10 mouse cellular contexts compared by ENCODE assay signal in genomic region chr2:148874224-148874616, GRCm38 (mm10). TPM values are rescaled to one million over a fixed set of nuclear protein-coding genes. Genes with fewer than 3 reads are reported as not detected.
DNase-seq lines count a peak whose midpoint lies in the region; ATAC-seq and TF ChIP-seq lines count a peak whose summit lies in the region.
"Had no signal": no experiment of that assay in that cellular context is flagged by ENCODE, and none has a peak within 500 bp of the region (broad histone marks: within the 10 kb centered on the region; RNA-seq: fewer than 3 reads in every experiment).

No protein-coding gene starts in this region.

- no peaks in the 10 kb centered on the region for H3K9me3 ChIP-seq in embryonic facial prominence, embryonic 14.5 days (ENCODE audit: control insufficient read depth, low read length)
- H3K9me3 ChIP-seq in limb, embryonic 10.5 days (replicated peaks), result no peaks in the 10 kb centered on the region
- no peaks in the 10 kb centered on the region for H3K9me3 ChIP-seq in neural tube, embryonic 12.5 days

- TF ChIP-seq CTCF in liver, adult 2 months (IDR thresholded peaks at IDR 0.05; ENCODE audit: low read depth, low read length), result no peak

- DNase-seq in liver, adult 2 months (ENCODE audit: extremely low read depth, low read depth, low spot score), result no peak
- DNase-seq in liver, result no peak
- DNase-seq in embryonic facial prominence, embryonic 14.5 days (ENCODE audit: low spot score), result no peak
- no peak for DNase-seq in limb, embryonic 10.5 days (ENCODE audit: low spot score)
- no peak for DNase-seq in embryo, embryonic 11 days
- DNase-seq in cerebellum, adult 11-12 months, result no peak
- DNase-seq in lung, postnatal 14 days, result no peak

- no peak for TF ChIP-seq POLR2A in liver, adult 2 months (IDR thresholded peaks at IDR 0.05; ENCODE audit: extremely low read depth, insufficient read depth, low read length)

- H3K4me2 ChIP-seq in embryonic facial prominence, embryonic 14.5 days (ENCODE audit: low read depth, low read length), result peak overlapping the region; percentile 84
- H3K4me2 ChIP-seq in neural tube, embryonic 12.5 days (replicated peaks), result peak overlapping the region; percentile 87

- WGBS in liver, adult 2 months, result 52% methylated on average over 3 of the region's 3 CpGs
- WGBS in embryonic facial prominence, embryonic 14.5 days, result 28% methylated on average over 3 of the region's 3 CpGs
- WGBS in limb, embryonic 10.5 days, result 62% methylated on average over 3 of the region's 3 CpGs
- WGBS in neural tube, embryonic 12.5 days, result 68% methylated on average over 3 of the region's 3 CpGs

- peak overlapping the region; percentile 79; the same call in 1 of the 2 replicates for H3K4me3 ChIP-seq in liver, adult 2 months (ENCODE audit: insufficient read depth, low read depth, low read length)
- peak overlapping the region; percentile 87 for H3K4me3 ChIP-seq in embryonic facial prominence, embryonic 14.5 days (ENCODE audit: low read depth, low read length)
- H3K4me3 ChIP-seq in limb, embryonic 10.5 days, result peak overlapping the region; percentile 85
- peak overlapping the region; percentile 86 for H3K4me3 ChIP-seq in neural tube, embryonic 12.5 days

- H3K9ac ChIP-seq in liver, adult 2 months (ENCODE audit: low read depth, low read length), result peak overlapping the region; percentile 7; the same call in 1 of the 2 replicates
- peak overlapping the region; percentile 81 for H3K9ac ChIP-seq in embryonic facial prominence, embryonic 14.5 days (ENCODE audit: low read depth, low read length)
- H3K9ac ChIP-seq in neural tube, embryonic 12.5 days, result peak overlapping the region; percentile 82

- H3K36me3 ChIP-seq in liver, adult 2 months (ENCODE audit: control insufficient read depth, insufficient read depth, low read length), result peaks cover 7% of the 10 kb centered on the region
- peaks cover 22% of the 10 kb centered on the region for H3K36me3 ChIP-seq in embryonic facial prominence, embryonic 14.5 days (ENCODE audit: control insufficient read depth, insufficient read depth, low read length)
- peaks cover 29% of the 10 kb centered on the region for H3K36me3 ChIP-seq in limb, embryonic 10.5 days
- peaks cover 22% of the 10 kb centered on the region for H3K36me3 ChIP-seq in neural tube, embryonic 12.5 days

- H3K79me2 ChIP-seq in liver, adult 2 months (ENCODE audit: control insufficient read depth, insufficient read depth, low read length), result no peaks in the 10 kb centered on the region

- ATAC-seq in embryonic facial prominence, embryonic 14.5 days (ENCODE audit: low read depth), result no peak
- peak; percentile 0; the same call in 1 of the 2 replicates for ATAC-seq in neural tube, embryonic 12.5 days (ENCODE audit: low FRiP score, low read depth)

- peak overlapping the region; percentile 17; the same call in 1 of the 2 replicates for H3K27ac ChIP-seq in liver, adult 2 months (replicated peaks; ENCODE audit: insufficient read depth, low read depth, low read length)
- no peak overlapping the region for H3K27ac ChIP-seq in embryonic facial prominence, embryonic 14.5 days (replicated peaks; ENCODE audit: low read depth, low read length)
- peak overlapping the region; percentile 94; the same call in 1 of the 2 replicates for H3K27ac ChIP-seq in limb, embryonic 10.5 days
- H3K27ac ChIP-seq in neural tube, embryonic 12.5 days, result no peak overlapping the region

- H3K4me1 ChIP-seq in liver, adult 2 months (ENCODE audit: control insufficient read depth, insufficient read depth, low read length), result peaks cover 7% of the 10 kb centered on the region; the same call in 1 of the 2 replicates
- peaks cover 24% of the 10 kb centered on the region for H3K4me1 ChIP-seq in embryonic facial prominence, embryonic 14.5 days (ENCODE audit: control insufficient read depth, insufficient read depth, low read length)
- peaks cover 38% of the 10 kb centered on the region for H3K4me1 ChIP-seq in limb, embryonic 10.5 days
- peaks cover 27% of the 10 kb centered on the region for H3K4me1 ChIP-seq in neural tube, embryonic 12.5 days

- no peaks in the 10 kb centered on the region for H3K27me3 ChIP-seq in liver, adult 2 months (ENCODE audit: control insufficient read depth, insufficient read depth, low read length)
- H3K27me3 ChIP-seq in embryonic facial prominence, embryonic 14.5 days (replicated peaks; ENCODE audit: control insufficient read depth, insufficient read depth, low read length), result no peaks in the 10 kb centered on the region
- no peaks in the 10 kb centered on the region for H3K27me3 ChIP-seq in limb, embryonic 10.5 days (ENCODE audit: low read depth, poor library complexity, severe bottlenecking)
- H3K27me3 ChIP-seq in neural tube, embryonic 12.5 days (replicated peaks), result no peaks in the 10 kb centered on the region

RNA-seq across cellular contexts. Expression of gene Cst3, which starts 1.3 kb away (rescaled TPM):
- total RNA-seq in liver, adult 2 months (2014; rRNA removed), result 251 and 282 TPM in 2 replicates
- polyA plus RNA-seq in liver, adult 2 months (2012; rRNA removed), result 436 and 441 TPM in 2 replicates
- polyA plus RNA-seq in embryonic facial prominence, embryonic 14.5 days (2014; fragmentation: Nextera tagmentation; extraction: Ambion mirVana), result 548 and 591 TPM in 2 replicates
- polyA plus RNA-seq in limb, embryonic 10.5 days (2016; fragmentation: Nextera tagmentation; extraction: Ambion mirVana), result 209 and 241 TPM in 2 replicates
- 332 and 342 TPM in 2 replicates for polyA plus RNA-seq in neural tube, embryonic 12.5 days (2016; fragmentation: Nextera tagmentation; extraction: Ambion mirVana)

RNA-seq across cellular contexts. Expression of gene 9230104L09Rik, which starts 9.4 kb away (rescaled TPM):
- total RNA-seq in liver, adult 2 months (2014; rRNA removed), result 0.20 TPM in 1 of 2 replicates, not detected in the other
- not detected in 2 replicates for polyA plus RNA-seq in liver, adult 2 months (2012; rRNA removed)
- polyA plus RNA-seq in embryonic facial prominence, embryonic 14.5 days (2014; fragmentation: Nextera tagmentation; extraction: Ambion mirVana), result not detected in 2 replicates
- polyA plus RNA-seq in limb, embryonic 10.5 days (2016; fragmentation: Nextera tagmentation; extraction: Ambion mirVana), result not detected in 2 replicates
- not detected in 2 replicates for polyA plus RNA-seq in neural tube, embryonic 12.5 days (2016; fragmentation: Nextera tagmentation; extraction: Ambion mirVana)

RNA-seq across cellular contexts. Expression of gene Cst9, which starts 39.3 kb away (rescaled TPM):
- total RNA-seq in liver, adult 2 months (2014; rRNA removed), result not detected in 2 replicates
- polyA plus RNA-seq in liver, adult 2 months (2012; rRNA removed), result not detected in 2 replicates
- polyA plus RNA-seq in embryonic facial prominence, embryonic 14.5 days (2014; fragmentation: Nextera tagmentation; extraction: Ambion mirVana), result not detected in 2 replicates
- not detected in 2 replicates for polyA plus RNA-seq in limb, embryonic 10.5 days (2016; fragmentation: Nextera tagmentation; extraction: Ambion mirVana)
- not detected in 2 replicates for polyA plus RNA-seq in neural tube, embryonic 12.5 days (2016; fragmentation: Nextera tagmentation; extraction: Ambion mirVana)
- total RNA-seq: adrenal gland, adult 18-20 months had no signal
- polyA plus RNA-seq: large intestine, adult 2 months had no signal

RNA-seq across cellular contexts. Expression of gene Cst13, which starts 54.3 kb away (rescaled TPM):
- total RNA-seq in liver, adult 2 months (2014; rRNA removed), result not detected in 2 replicates
- not detected in 2 replicates for polyA plus RNA-seq in liver, adult 2 months (2012; rRNA removed)
- not detected in 2 replicates for polyA plus RNA-seq in embryonic facial prominence, embryonic 14.5 days (2014; fragmentation: Nextera tagmentation; extraction: Ambion mirVana)
- not detected in 2 replicates for polyA plus RNA-seq in limb, embryonic 10.5 days (2016; fragmentation: Nextera tagmentation; extraction: Ambion mirVana)
- not detected in 2 replicates for polyA plus RNA-seq in neural tube, embryonic 12.5 days (2016; fragmentation: Nextera tagmentation; extraction: Ambion mirVana)
- total RNA-seq: adrenal gland, adult 18-20 months had no signal
- polyA plus RNA-seq: large intestine, adult 2 months had no signal

Comparison
In these comparisons a context has a peak if more than half of its experiments do, and no peak if none do; other contexts are left out.
1. H3K27ac ChIP-seq: peak in liver, adult 2 months (single experiment) and limb, embryonic 10.5 days (single experiment); none in embryonic facial prominence, embryonic 14.5 days (single experiment) and neural tube, embryonic 12.5 days (single experiment).
2. H3K9ac ChIP-seq: peak in every context shown above with its lines; median percentile 82 in neural tube, embryonic 12.5 days; 81 in embryonic facial prominence, embryonic 14.5 days; 7 in liver, adult 2 months.
3. Peak in every context shown above with its lines, with median percentiles within 50 percentile points of each other: H3K4me3 ChIP-seq.